22 mouse cellular contexts compared by ENCODE assay signal in genomic region chr6:91690222-91690621, GRCm38 (mm10). TPM values are rescaled to one million over a fixed set of nuclear protein-coding genes. Genes with fewer than 3 reads are reported as not detected.
DNase-seq lines count a peak whose midpoint lies in the region; ATAC-seq and TF ChIP-seq lines count a peak whose summit lies in the region.
"Had no signal": no experiment of that assay in that cellular context is flagged by ENCODE, and none has a peak within 500 bp of the region (broad histone marks: within the 10 kb centered on the region; RNA-seq: fewer than 3 reads in every experiment).

No protein-coding gene starts in this region.

- 0 out of 2 replicates have a peak overlapping the region, but pooled peaks have one; percentile 9 for H3K9ac ChIP-seq in liver, embryonic 11.5 days (ENCODE audit: low read depth, low read length)
- H3K9ac ChIP-seq in liver, embryonic 12.5 days: no peak overlapping the region
- H3K9ac ChIP-seq in intestine, embryonic 14.5 days (ENCODE audit: low read length): no peak overlapping the region
- H3K9ac ChIP-seq in stomach, embryonic 16.5 days (ENCODE audit: low read length): no peak overlapping the region
- H3K9ac ChIP-seq: forebrain, postnatal 0 days; hindbrain, embryonic 15.5 days; lung, embryonic 14.5 days; midbrain, embryonic 12.5 days had no signal

- intact Hi-C loops in gastrocnemius, adult 2 months (cut with DNase I): no loop called here
- intact Hi-C loops in left cerebral cortex, postnatal 36 days (cut with DNase I): no loop called here

- H3K4me3 ChIP-seq in gastrocnemius, adult 2 months: peak overlapping the region; percentile 23
- no peak overlapping the region for H3K4me3 ChIP-seq in liver, embryonic 11.5 days (ENCODE audit: low read depth, low read length)
- H3K4me3 ChIP-seq in liver, embryonic 12.5 days: no peak overlapping the region
- H3K4me3 ChIP-seq in intestine, embryonic 14.5 days (ENCODE audit: low read depth, low read length): no peak overlapping the region
- no peak overlapping the region for H3K4me3 ChIP-seq in stomach, embryonic 16.5 days (replicated peaks; ENCODE audit: low read length)
- H3K4me3 ChIP-seq in heart, embryonic 10.5 days: no peak overlapping the region
- H3K4me3 ChIP-seq: embryonic facial prominence, embryonic 10.5 days; hindbrain, embryonic 15.5 days; midbrain, embryonic 12.5 days had no signal

- 0 out of 2 replicates have a peak, but pooled peaks cover 6% of the 10 kb centered on the region for H3K36me3 ChIP-seq in liver, embryonic 11.5 days (ENCODE audit: control insufficient read depth, insufficient read depth, low read length)
- peaks cover 22% of the 10 kb centered on the region for H3K36me3 ChIP-seq in liver, embryonic 12.5 days
- H3K36me3 ChIP-seq in intestine, embryonic 14.5 days (ENCODE audit: control insufficient read depth, insufficient read depth, low read length): peaks cover 15% of the 10 kb centered on the region
- H3K36me3 ChIP-seq in stomach, embryonic 16.5 days (ENCODE audit: control insufficient read depth, insufficient read depth, low read length): no peaks in the 10 kb centered on the region
- H3K36me3 ChIP-seq in heart, embryonic 10.5 days: peaks cover 28% of the 10 kb centered on the region

- DNase-seq in gastrocnemius, adult 2 months: no peak
- no peak for DNase-seq in gastrocnemius, adult 8-10 months (ENCODE audit: low spot score in 2 of 2)
- DNase-seq in liver, embryonic 11.5 days (ENCODE audit: low spot score): no peak
- no peak for DNase-seq in intestine, embryonic 14.5 days (ENCODE audit: low spot score)
- no peak for DNase-seq in heart, embryonic 10.5 days (ENCODE audit: low spot score)
- no peak for DNase-seq in left cerebral cortex, postnatal 36 days (ENCODE audit: low spot score in 2 of 2)
- DNase-seq: adrenal gland, adult 8-10 months; cerebellum, adult 11-12 months; cerebellum, postnatal 36 days; forebrain, postnatal 0 days; gastrocnemius, postnatal 10 days; heart, postnatal 36 days; lung, embryonic 14.5 days; lung, postnatal 4 days; retina, postnatal 1 day; thymus, postnatal 14 days had no signal

- no peak for TF ChIP-seq CTCF in gastrocnemius, adult 2 months (IDR thresholded peaks at IDR 0.05)

- H3K27me3 ChIP-seq in liver, embryonic 11.5 days (replicated peaks; ENCODE audit: control insufficient read depth, insufficient read depth, low read length): no peaks in the 10 kb centered on the region
- no peaks in the 10 kb centered on the region for H3K27me3 ChIP-seq in liver, embryonic 12.5 days (replicated peaks)
- no peaks in the 10 kb centered on the region for H3K27me3 ChIP-seq in intestine, embryonic 14.5 days (replicated peaks; ENCODE audit: control insufficient read depth, insufficient read depth, low read length)
- H3K27me3 ChIP-seq in stomach, embryonic 16.5 days (ENCODE audit: control insufficient read depth, insufficient read depth, low read length): no peaks in the 10 kb centered on the region
- no peaks in the 10 kb centered on the region for H3K27me3 ChIP-seq in heart, embryonic 10.5 days (ENCODE audit: insufficient read depth, poor library complexity, severe bottlenecking)
- H3K27me3 ChIP-seq: hindbrain, embryonic 15.5 days; midbrain, embryonic 12.5 days had no signal

- no peak for ATAC-seq in liver, embryonic 11.5 days (replicated peaks; ENCODE audit: low FRiP score)
- ATAC-seq in liver, embryonic 12.5 days: no peak
- no peak for ATAC-seq in intestine, embryonic 14.5 days (replicated peaks; ENCODE audit: low FRiP score, low TSS enrichment, low read depth)
- ATAC-seq in stomach, embryonic 16.5 days (ENCODE audit: insufficient read depth, low FRiP score): no peak
- ATAC-seq: forebrain, postnatal 0 days had no signal

- no peak overlapping the region for H3K4me2 ChIP-seq in liver, embryonic 11.5 days
- no peak overlapping the region for H3K4me2 ChIP-seq in liver, embryonic 12.5 days
- no peak overlapping the region; the same call in 1 of the 2 replicates for H3K4me2 ChIP-seq in intestine, embryonic 14.5 days (ENCODE audit: low read length)
- peak overlapping the region; percentile 3; the same call in 1 of the 2 replicates for H3K4me2 ChIP-seq in stomach, embryonic 16.5 days (ENCODE audit: low read depth, low read length)
- H3K4me2 ChIP-seq: heart, embryonic 11.5 days; hindbrain, embryonic 15.5 days; lung, embryonic 14.5 days; midbrain, embryonic 12.5 days had no signal

- no peaks in the 10 kb centered on the region for H3K9me3 ChIP-seq in liver, embryonic 11.5 days (ENCODE audit: control insufficient read depth, low read length)
- H3K9me3 ChIP-seq in liver, embryonic 12.5 days (replicated peaks): no peaks in the 10 kb centered on the region
- H3K9me3 ChIP-seq in intestine, embryonic 14.5 days (ENCODE audit: control insufficient read depth, low read length): no peaks in the 10 kb centered on the region
- H3K9me3 ChIP-seq in stomach, embryonic 16.5 days (replicated peaks; ENCODE audit: control insufficient read depth, low read length): no peaks in the 10 kb centered on the region
- H3K9me3 ChIP-seq in heart, embryonic 10.5 days: no peaks in the 10 kb centered on the region
- H3K9me3 ChIP-seq: embryonic facial prominence, embryonic 10.5 days; hindbrain, embryonic 15.5 days; midbrain, embryonic 12.5 days had no signal

- peak overlapping the region; percentile 68 for H3K27ac ChIP-seq in gastrocnemius, adult 2 months
- H3K27ac ChIP-seq in liver, embryonic 11.5 days (ENCODE audit: low read depth, low read length): no peak overlapping the region; the same call in 1 of the 2 replicates
- H3K27ac ChIP-seq in liver, embryonic 12.5 days: no peak overlapping the region
- peak overlapping the region; percentile 54; the same call in 1 of the 2 replicates for H3K27ac ChIP-seq in intestine, embryonic 14.5 days (ENCODE audit: low read depth)
- peak overlapping the region; percentile 39 for H3K27ac ChIP-seq in stomach, embryonic 16.5 days (ENCODE audit: low read length)
- H3K27ac ChIP-seq in heart, embryonic 10.5 days: no peak overlapping the region
- H3K27ac ChIP-seq: embryonic facial prominence, embryonic 10.5 days; hindbrain, embryonic 15.5 days; midbrain, embryonic 12.5 days had no signal

- H3K4me1 ChIP-seq in liver, embryonic 11.5 days (replicated peaks; ENCODE audit: control insufficient read depth, insufficient read depth, low read length): peaks cover 39% of the 10 kb centered on the region
- peaks cover 65% of the 10 kb centered on the region for H3K4me1 ChIP-seq in liver, embryonic 12.5 days
- H3K4me1 ChIP-seq in intestine, embryonic 14.5 days (replicated peaks; ENCODE audit: control insufficient read depth, insufficient read depth, low read length): peaks cover 44% of the 10 kb centered on the region
- H3K4me1 ChIP-seq in stomach, embryonic 16.5 days (ENCODE audit: control insufficient read depth, insufficient read depth, low read length): peaks cover 44% of the 10 kb centered on the region
- peaks cover 80% of the 10 kb centered on the region for H3K4me1 ChIP-seq in heart, embryonic 10.5 days

- WGBS in liver, embryonic 11.5 days: 78% methylated on average over 7 of the region's 7 CpGs
- 78% methylated on average over 7 of the region's 7 CpGs for WGBS in liver, embryonic 12.5 days (ENCODE audit: insufficient replicate concordance)
- WGBS in intestine, embryonic 14.5 days: 58% methylated on average over 7 of the region's 7 CpGs
- 59% methylated on average over 7 of the region's 7 CpGs for WGBS in stomach, embryonic 16.5 days
- 60% methylated on average over 7 of the region's 7 CpGs for WGBS in heart, embryonic 10.5 days

RNA-seq across cellular contexts. Expression of gene Slc6a6, which starts 6.4 kb away (rescaled TPM):
- 10 to 100 TPM; 67.0 to 91.9 TPM for total RNA-seq in gastrocnemius, adult 2 months (2021)
- total RNA-seq in gastrocnemius, adult 8-10 months (2022): 10 to 100 TPM; 66.0 to 81.7 (median 77.6) TPM
- polyA plus RNA-seq in liver, embryonic 11.5 days (2014; fragmentation: Nextera tagmentation; extraction: Ambion mirVana): 30.3 and 33.2 TPM in 2 replicates
- 22.1 and 24.9 TPM in 2 replicates for polyA plus RNA-seq in liver, embryonic 12.5 days (2016; fragmentation: Nextera tagmentation; extraction: Ambion mirVana)
- 69.0 and 74.0 TPM in 2 replicates for polyA plus RNA-seq in intestine, embryonic 14.5 days (2014; fragmentation: Nextera tagmentation; extraction: Ambion mirVana)
- polyA plus RNA-seq in stomach, embryonic 16.5 days (2015; fragmentation: Nextera tagmentation; extraction: Ambion mirVana): 54.4 and 59.5 TPM in 2 replicates
- 56.6 and 69.3 TPM in 2 replicates for polyA plus RNA-seq in heart, embryonic 10.5 days (2016; fragmentation: Nextera tagmentation; extraction: Ambion mirVana)
- 100 to 1,000 TPM; 120 to 170 TPM for total RNA-seq in left cerebral cortex, postnatal 36 days (2021)

Comparison
In these comparisons a context has a peak if more than half of its experiments do, and no peak if none do; other contexts are left out.
1. H3K27ac ChIP-seq: peak in gastrocnemius, adult 2 months (single experiment), intestine, embryonic 14.5 days (single experiment) and stomach, embryonic 16.5 days (single experiment); none in liver, embryonic 11.5 days (single experiment), liver, embryonic 12.5 days (single experiment) and heart, embryonic 10.5 days (single experiment).